Mouse (Mus musculus): Measurements from ENCODE around the gene P2rx4. TPM values are rescaled to one million over a fixed set of nuclear protein-coding genes. Genes with fewer than 3 reads are reported as not detected.

The P2rx4 gene
- total RNA-seq, 2 experiments from 2014 or later: 11.4 to 15.0 TPM

DNA sequence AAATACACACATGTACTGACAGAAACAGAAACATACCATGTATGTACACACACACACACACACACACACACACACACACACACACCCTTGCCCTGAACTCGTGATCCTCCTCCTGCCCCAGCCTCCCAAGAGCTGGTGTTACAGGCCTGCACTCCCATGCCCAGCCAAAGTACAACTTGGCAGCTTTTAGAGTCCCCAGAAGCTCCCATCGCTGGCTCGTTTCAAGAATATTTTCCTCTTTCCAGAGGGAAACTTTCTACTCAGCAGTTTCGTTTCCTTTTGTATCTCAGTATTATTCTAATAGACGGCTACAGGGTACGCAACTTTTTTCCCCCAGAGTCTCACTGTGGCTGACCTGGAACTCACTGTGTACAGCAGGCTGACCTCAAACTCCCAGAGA is 5.2 kb upstream of the P2rx4 start:
- DNase-seq (ENCODE audit: extremely low spot score in 1 of 2, low spot score in 1 of 2): no peak

- no peak for DNase-seq (ENCODE audit: extremely low spot score in 1 of 2, low spot score in 1 of 2)
These were observed 3.8 kb upstream of the P2rx4 start for GRCm38 (mm10) chr5:122703574-122703973.

GRCm38 (mm10) chr5:122704571-122704970 is 2.8 kb upstream of the P2rx4 start:
- DNase-seq (ENCODE audit: extremely low spot score in 1 of 2, low spot score in 1 of 2): no peak

DNA sequence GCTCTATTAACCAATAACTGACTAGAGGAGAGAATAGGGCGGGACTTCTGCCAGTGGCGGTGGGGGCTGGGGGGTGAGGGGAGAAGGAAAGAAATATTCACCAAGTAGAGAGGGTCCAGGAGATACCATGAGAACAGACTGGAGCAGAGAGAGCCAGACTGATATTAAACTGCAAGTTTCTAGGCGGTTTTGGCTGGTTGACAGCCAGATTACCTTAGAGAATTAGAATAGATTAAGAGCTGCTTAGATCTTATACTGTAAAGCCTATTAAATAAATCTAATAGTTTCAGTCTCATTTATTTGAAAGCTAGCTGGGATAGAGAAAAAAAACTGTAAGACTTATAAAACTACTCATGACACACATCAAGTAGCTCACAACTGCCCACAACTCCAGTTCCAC is 2.2 kb upstream of the P2rx4 start:
- no peak for DNase-seq (ENCODE audit: extremely low spot score in 1 of 2, low spot score in 1 of 2)

DNA sequence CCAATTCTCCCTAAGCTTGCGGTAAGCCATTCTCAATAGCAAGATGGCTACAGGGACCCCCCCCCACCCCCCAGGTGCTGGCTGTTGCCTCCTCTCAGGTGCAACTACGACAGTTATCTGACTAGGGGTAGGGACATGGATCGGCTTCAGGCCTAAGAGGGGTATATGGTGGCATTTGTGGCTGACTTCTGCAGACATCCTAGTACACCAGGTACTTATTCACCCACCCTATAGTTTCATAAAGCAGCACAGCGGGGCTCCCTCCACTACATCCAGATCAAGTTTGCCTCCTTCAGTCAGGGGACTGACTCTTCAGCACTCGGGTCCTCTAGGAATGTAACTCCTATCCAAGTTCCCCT is 448 bp upstream of the P2rx4 start:
- DNase-seq (ENCODE audit: extremely low spot score in 1 of 2, low spot score in 1 of 2): no peak

DNA sequence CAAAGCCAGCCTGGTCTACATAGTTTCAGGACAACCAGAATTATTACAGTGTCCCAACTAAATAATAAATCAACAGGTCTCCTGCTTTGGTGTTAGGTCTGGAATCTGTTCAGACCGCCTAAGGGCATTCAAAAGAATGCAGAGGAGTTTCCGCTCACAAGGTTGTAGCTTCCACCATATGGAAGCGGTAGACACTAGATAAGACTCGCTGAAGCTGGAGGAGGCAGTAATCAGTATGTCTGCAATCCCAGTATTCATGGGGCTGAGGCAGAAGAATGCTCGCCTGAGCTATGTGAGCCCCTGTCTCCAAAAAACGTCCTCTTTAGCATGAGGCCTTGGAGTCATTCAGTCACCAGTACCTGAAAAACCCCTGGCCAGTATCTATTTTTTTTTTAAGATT is 1.5 kb downstream of the P2rx4 start:
- DNase-seq (ENCODE audit: extremely low spot score in 1 of 2, low spot score in 1 of 2): no peak

DNA sequence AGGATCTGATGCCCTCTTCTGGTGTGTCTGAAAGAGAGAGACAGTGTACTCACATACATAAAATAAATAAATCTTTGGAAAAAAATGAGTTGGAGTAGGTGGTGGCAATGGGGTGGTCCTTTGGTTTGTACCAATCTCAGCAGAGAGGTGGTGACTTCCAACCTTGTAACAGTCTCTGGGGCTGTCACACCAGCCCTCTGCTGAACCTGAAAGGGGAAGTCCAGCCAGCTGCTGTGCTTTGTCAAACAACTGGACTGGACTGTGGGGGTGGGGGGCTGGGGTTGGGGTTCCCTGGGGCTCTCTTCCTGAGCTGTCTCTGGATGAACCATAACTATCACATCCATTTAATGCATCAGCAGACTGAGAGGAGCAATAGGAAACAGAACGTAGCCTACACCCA is 8.4 kb downstream of the P2rx4 start:
- DNase-seq (ENCODE audit: extremely low spot score in 1 of 2, low spot score in 1 of 2): no peak

GRCm38 (mm10) chr5:122716793-122717192 is 9.4 kb downstream of the P2rx4 start:
- no peak for DNase-seq (ENCODE audit: extremely low spot score in 1 of 2, low spot score in 1 of 2)

GRCm38 (mm10) chr5:122718400-122718799 is 11.1 kb downstream of the P2rx4 start:
- no peak for DNase-seq (ENCODE audit: extremely low spot score in 1 of 2, low spot score in 1 of 2)

DNA sequence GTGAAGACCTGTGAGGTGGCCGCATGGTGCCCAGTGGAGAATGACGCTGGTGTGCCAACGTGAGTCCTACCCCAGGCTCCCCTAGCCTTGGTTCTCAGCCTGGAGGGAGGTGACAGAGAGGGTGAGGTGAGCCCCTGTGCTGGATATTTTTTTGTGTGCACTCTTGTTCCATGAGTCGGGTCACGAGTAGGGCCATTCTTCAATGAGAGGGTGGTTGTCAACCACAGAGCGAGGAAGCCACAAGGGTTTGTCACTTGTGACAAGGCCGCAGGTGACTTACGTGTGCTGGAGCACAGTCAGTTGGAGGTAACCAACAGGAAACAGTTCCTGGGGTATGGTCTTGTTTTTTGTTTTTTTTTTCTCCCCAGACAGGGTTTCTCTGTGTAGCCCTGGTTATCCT is 11.8 kb downstream of the P2rx4 start:
- no peak for DNase-seq (ENCODE audit: extremely low spot score in 1 of 2, low spot score in 1 of 2)

GRCm38 (mm10) chr5:122725453-122725852 is 18.1 kb downstream of the P2rx4 start:
- no peak for DNase-seq (ENCODE audit: extremely low spot score in 1 of 2, low spot score in 1 of 2)

GRCm38 (mm10) chr5:122726068-122726467 is 18.7 kb downstream of the P2rx4 start:
- peak; percentile 46 to 74 for DNase-seq (ENCODE audit: extremely low spot score in 1 of 2, low spot score in 1 of 2)

DNA sequence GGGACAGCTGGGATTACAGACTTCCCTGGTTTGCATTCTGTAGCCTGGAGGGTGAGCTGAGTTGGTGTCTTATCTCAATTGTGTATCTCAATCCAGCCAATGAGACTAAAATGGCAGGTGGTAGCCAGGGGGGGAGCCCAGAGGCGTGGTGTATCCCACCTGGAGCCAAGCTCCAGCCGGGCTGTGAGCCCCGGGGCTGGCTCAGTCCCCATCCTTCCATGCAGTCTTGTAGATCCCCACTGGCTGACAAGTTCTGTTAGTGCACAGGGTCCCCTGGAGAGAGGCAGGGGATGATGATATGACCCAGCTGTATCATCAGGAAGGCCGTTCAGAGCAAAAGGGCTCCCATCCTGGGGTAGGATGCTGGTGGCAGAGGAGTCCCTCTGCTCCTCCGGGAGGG is 19.3 kb downstream of the P2rx4 start:
- DNase-seq (ENCODE audit: extremely low spot score in 1 of 2, low spot score in 1 of 2): no peak

DNA sequence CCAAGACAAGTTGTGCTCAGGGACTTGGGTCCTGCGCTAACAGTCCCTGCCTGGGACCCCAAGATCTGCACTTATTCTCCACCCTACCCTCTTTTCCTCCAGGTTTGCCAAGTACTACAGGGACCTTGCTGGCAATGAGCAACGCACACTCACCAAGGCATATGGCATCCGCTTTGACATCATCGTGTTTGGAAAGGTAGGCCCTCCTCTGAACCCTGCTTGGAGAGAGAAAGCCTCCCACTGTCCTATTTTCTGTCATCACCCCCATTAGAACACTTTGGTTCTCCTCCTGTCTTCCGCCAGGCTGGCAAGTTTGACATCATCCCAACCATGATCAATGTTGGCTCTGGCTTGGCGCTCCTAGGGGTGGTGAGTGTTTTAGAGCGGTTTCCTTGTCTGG is 19.8 kb downstream of the P2rx4 start:
- no peak for DNase-seq (ENCODE audit: extremely low spot score in 1 of 2, low spot score in 1 of 2)

GRCm38 (mm10) chr5:122730776-122731175 is 23.4 kb downstream of the P2rx4 start:
- no peak for DNase-seq (ENCODE audit: extremely low spot score in 1 of 2, low spot score in 1 of 2)

- DNase-seq (ENCODE audit: extremely low spot score in 1 of 2, low spot score in 1 of 2): peak; percentile 46 to 73
These were observed 24.0 kb downstream of the P2rx4 start for GRCm38 (mm10) chr5:122731321-122731720.

GRCm38 (mm10) chr5:122731991-122732673 is 24.8 kb downstream of the P2rx4 start:
- DNase-seq (ENCODE audit: extremely low spot score in 1 of 2, low spot score in 1 of 2): no peak

- no peak for DNase-seq (ENCODE audit: extremely low spot score in 1 of 2, low spot score in 1 of 2)
These were observed 26.5 kb downstream of the P2rx4 start for GRCm38 (mm10) chr5:122733881-122734280.

GRCm38 (mm10) chr5:122735853-122736252 is 28.5 kb downstream of the P2rx4 start:
- no peak for DNase-seq (ENCODE audit: extremely low spot score in 1 of 2, low spot score in 1 of 2)

- no peak for DNase-seq (ENCODE audit: extremely low spot score in 1 of 2, low spot score in 1 of 2)
These were observed 29.4 kb downstream of the P2rx4 start for GRCm38 (mm10) chr5:122736761-122737160.

GRCm38 (mm10) chr5:122743880-122744422 is 36.6 kb downstream of the P2rx4 start:
- DNase-seq (ENCODE audit: extremely low spot score in 1 of 2, low spot score in 1 of 2): no peak

DNA sequence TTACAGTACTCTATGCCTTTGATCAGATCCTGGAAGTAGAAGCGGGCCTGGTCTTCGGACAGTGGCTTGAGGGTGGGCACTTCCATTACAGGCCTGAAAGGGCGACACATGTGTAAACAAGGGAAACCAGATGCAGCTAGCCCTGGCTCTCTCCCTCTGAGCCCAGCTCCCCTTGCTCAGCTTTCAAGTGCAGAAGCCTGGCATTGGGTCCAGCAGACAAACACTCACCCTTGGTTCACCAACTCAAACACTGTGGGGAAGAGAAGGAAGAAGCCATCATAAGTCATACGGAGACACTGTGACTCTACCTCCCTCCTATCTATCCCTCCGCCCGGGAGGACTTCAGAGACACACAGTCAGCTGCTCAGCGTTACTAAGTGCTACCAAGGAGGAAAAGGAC is 40.6 kb downstream of the P2rx4 start:
- DNase-seq (ENCODE audit: extremely low spot score in 1 of 2, low spot score in 1 of 2): no peak

DNA sequence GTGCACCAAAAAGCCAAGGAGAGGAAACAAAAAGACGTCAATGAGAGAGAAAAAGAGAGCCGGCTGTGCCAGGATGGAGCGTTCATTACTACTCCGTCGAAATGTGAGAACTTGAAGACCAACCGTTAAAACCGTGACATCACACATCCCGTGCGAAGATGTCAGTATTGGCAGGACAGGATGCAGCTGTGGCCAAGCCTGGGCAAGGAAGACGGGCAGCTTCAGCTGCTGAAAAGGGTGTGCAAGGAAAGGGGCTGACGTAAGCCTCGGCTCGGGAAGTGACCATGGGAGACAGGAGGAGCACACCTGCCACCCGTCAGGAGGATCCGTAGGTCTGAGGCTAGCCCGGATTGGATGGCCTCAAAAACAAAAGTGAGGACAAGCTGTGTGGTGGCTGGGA is 47.1 kb downstream of the P2rx4 start:
- DNase-seq (ENCODE audit: extremely low spot score in 1 of 2, low spot score in 1 of 2): no peak
